Mouse (Mus musculus) layer of hippocampus, adult 8-10 months (tissue): ENCODE data around the gene Arhgap1. TPM values are rescaled to one million over a fixed set of nuclear protein-coding genes. Genes with fewer than 3 reads are reported as not detected.
A peak's percentile ranks its signal among the peaks of the same experiment; 100 is the strongest.

ENCODE experiments used
- DNase-seq, 2 experiments: peaks; one replicate each; pipeline ENCODE4 v3.0.0; 2022; ENCODE audit warnings: low spot score in 2 of 2
- total RNA-seq, 4 experiments: library from RNA; stranded (reverse); gene quantifications; 2 replicates each; pipeline ENCODE4 v1.2.4; 2022

Arhgap1 gene
- total RNA-seq, 4 experiments from 2014 or later, result 56.8 to 66.3 (median 63.1) TPM

- peak; percentile 43 to 48 for DNase-seq
Observed at GRCm38 (mm10) chr2:91695436-91696224, 46.0 kb downstream of the Arhgap1 start.

DNA sequence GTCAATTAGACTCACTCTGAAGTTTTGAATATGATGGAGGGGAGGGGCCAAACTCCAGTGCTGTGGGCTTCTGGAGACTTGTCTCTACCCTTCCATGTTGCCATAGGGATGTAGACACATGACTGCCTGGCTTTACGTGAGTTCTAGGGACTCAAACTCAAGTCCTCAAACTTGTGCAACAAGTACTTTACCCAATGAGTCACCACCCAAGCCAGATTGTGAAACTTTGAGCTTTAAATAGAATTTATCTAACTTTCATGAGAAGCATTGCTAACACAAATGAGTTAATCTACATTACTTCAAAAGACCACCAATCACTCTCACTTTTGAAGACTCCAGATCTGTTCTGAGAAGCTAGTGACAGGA lies 46.5 kb downstream of the Arhgap1 start:
- no peak for DNase-seq

GRCm38 (mm10) chr2:91699225-91699624 lies 49.6 kb downstream of the Arhgap1 start:
- no peak for DNase-seq

DNA sequence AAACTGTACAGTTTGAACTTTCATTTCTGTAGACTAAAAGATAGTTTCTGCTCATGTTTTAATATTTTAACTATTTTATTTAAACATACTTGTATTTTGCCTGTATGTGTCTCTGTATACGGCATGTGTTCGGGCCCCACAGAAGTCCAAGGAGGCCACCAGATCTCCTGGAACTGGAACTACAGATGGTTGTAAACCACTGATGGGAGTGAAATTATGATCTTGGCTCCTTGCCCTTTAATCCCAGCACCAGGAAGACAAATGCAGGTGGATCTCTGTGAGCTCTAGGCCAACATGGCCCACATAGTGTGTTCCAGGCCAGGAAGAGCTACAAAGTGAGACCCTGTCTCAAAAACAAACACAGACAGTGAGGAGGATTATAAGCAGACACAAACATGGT lies 51.7 kb downstream of the Arhgap1 start:
- no peak for DNase-seq

- no peak for DNase-seq
Observed at GRCm38 (mm10) chr2:91705736-91706135, 56.1 kb downstream of the Arhgap1 start.

DNA sequence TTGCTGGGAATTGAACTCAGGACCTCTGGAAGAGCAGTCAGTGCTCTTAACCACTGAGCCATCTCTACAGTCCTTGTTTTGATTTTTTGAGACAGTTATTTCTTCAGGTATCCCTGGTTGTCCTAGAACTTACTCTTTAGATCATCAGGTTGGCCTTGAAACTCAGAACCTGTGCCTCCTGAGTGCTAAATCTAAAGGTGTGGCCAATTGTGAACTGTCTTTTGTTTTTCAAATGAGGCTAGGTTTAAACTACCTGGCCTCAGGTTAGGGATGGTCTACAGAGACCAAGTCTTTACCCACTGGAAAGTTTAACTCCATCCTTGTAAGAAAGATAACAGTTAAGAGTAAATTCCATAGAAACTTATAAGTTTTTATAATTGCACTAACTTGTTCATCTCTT lies 56.8 kb downstream of the Arhgap1 start:
- DNase-seq, result no peak

- no peak for DNase-seq
Observed at GRCm38 (mm10) chr2:91708361-91708760, 58.7 kb downstream of the Arhgap1 start.

- peak; percentile 85 to 89 for DNase-seq
Observed at GRCm38 (mm10) chr2:91710272-91711234, 60.9 kb downstream of the Arhgap1 start, which contains the start of the genes Atg13 and Harbi1. Gene Atg13, minus strand, starts transcription at chr2:91710576. Gene Harbi1, plus strand, starts transcription at chr2:91710852.

- DNase-seq, result no peak
Observed at GRCm38 (mm10) chr2:91711256-91711925, 61.7 kb downstream of the Arhgap1 start.

DNA sequence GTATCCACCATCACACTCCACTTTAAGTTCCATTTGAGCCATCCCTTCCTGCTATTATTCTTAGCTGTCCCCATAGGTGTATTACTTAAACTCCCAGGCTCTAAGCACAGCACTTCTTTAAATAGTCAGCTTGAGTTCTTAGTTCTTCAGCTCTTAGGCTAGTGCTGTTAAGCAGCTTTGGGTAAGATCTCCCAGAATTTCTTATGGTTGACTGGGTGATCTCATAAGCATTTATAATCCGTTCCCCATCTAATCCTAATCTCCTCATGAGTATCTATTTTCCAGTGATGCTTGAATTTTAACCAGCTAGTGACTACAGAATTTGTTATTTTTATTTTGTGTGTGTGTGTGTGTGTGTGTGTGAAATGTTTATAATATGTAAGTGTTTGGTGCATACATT lies 65.3 kb downstream of the Arhgap1 start:
- no peak for DNase-seq

DNA sequence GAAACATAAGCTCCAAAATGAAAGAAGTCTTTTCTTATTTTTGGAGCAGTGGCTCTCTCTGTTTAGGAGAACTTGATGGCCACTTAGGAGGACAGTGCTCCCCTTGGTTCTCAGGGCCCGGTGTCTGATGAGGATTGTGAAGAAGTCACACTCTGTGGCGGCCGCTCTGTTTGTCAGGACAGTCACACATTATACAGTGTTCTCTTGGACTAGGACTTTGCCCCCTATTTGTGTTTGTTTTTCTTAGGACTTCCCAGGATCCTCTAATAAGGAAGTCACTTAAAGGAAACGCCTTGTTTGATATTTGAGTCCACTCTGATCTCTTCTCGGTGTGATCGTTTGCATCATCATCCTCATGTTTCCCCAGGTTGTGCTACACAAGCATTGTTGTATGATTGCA lies 68.6 kb downstream of the Arhgap1 start:
- DNase-seq, result no peak

Other genes starting within 250 kb of the Arhgap1 start
- 100 to 1,000 TPM; 108 to 144 (median 121) TPM for gene 1110051M20Rik, start 205.2 kb upstream of the Arhgap1 start, total RNA-seq
- 10 to 100 TPM; 26.1 to 30.6 (median 29.4) TPM for gene Lrp4, start 192.3 kb upstream of the Arhgap1 start, total RNA-seq
- 100 to 1,000 TPM; 121 to 126 (median 123) TPM for gene Ckap5, start 123.1 kb upstream of the Arhgap1 start, total RNA-seq
- under 1 TPM in 1 of 4 experiments, not detected in 3; 0.32 TPM for gene F2, start 13.4 kb upstream of the Arhgap1 start, total RNA-seq
- 10 to 100 TPM; 11.2 to 15.0 (median 11.8) TPM for gene Zfp408, start 69 bp upstream of the Arhgap1 start, total RNA-seq
- 10 to 100 TPM; 67.1 to 87.7 (median 74.4) TPM for gene Atg13, start 60.7 kb downstream of the Arhgap1 start, total RNA-seq
- gene Harbi1, start 61.0 kb downstream of the Arhgap1 start, total RNA-seq, result 10 to 100 TPM in 1 of 4 experiments, 1 to 10 TPM in 3; 6.7 to 10.7 (median 8.0) TPM
- 10 to 100 TPM; 49.8 to 55.9 (median 52.8) TPM for gene Ambra1, start 80.3 kb downstream of the Arhgap1 start, total RNA-seq